Mouse (Mus musculus): ENCODE data around the gene Hivep1.

Hivep1 gene

DNA sequence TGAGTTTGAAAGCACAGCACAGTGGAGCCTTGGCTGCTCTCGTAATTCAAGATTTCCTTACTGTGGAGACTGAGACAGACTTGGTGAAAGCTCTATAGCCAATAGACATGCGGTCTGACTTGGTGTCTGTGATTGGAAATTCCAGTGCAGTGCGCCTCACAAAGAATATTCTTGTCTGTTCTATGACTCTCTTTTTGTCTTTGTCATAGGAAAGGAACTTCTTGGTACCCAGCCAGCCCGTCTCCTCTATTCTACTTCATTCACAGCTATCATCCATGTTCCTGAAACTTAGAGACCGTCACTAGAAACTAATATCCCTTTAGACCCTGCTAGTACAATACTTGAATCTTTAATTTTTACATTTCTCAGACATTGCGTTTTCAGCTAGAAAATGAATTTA lies 64.5 kb downstream of the Hivep1 start:
- DNase-seq = no peak

- no peak for DNase-seq
These were observed 67.2 kb downstream of the Hivep1 start for GRCm38 (mm10) chr13:42119062-42119461.

GRCm38 (mm10) chr13:42121106-42121776 lies 69.4 kb downstream of the Hivep1 start:
- DNase-seq = no peak

DNA sequence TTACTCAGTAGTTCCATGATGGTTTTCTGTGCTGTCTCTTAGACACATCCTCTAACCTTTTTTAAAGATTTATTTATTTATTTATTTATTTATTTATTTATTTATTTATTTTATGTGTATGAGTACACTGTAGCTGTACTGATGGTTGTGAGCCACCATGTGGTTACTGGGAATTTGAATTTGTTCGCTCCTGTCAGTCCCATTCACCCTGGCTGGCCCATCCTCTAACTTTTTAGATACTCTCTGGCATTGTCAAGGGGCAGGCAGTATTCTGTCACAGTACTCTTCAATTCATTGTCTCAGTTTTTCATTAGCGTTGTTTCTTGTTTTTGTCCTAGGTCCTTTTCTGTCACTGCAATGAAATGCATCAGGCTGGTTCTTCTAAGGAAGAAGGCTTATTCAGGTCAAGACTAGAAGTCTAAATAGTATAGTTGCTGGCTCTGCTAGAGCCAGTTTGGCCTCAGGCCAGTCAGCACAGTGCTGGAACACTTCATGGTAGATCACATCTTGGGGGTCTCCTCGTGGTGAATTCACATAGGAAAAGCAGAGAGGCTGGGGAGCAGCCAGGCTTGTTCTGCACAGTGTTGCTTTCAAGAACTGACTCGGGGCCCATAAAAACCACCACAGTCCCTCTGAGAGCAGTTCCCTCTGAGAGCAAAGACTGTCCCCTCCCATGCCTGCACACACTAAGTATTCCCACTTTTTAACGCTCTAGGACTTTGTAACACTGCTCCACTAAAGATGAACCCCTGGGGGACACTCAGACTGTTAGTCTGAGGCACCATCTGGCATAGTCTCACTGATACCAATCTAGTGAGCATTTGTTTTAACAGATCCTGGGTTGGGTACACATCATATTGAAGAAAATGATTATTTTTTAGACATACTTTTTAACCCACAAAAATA lies 70.2 kb downstream of the Hivep1 start:
- no peak for DNase-seq

- no peak for DNase-seq
These were observed 92.8 kb downstream of the Hivep1 start for GRCm38 (mm10) chr13:42144627-42145026.

- DNase-seq = no peak
These were observed 97.7 kb downstream of the Hivep1 start for GRCm38 (mm10) chr13:42149328-42150071.

DNA sequence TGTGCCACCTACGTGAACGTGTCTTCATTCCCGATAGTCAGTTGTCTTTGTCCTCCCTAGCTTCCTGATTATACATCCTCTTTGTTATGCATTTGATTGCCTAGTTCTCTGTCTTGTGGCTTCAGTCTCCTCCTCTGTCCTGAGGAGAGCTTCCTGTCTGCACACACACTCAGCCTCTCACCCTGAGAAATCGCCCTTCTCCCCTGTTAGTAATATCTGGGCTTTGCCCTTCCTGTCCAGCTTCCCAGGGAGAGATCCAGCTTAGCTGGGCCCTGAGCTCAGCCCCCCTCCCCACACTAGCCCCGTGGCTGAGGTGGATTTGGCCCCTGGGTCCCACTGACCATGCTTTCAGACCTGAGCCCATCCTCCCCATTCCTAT lies 98.2 kb downstream of the Hivep1 start:
- no peak for DNase-seq

- DNase-seq = no peak
These were observed 98.8 kb downstream of the Hivep1 start for GRCm38 (mm10) chr13:42150462-42151127.

DNA sequence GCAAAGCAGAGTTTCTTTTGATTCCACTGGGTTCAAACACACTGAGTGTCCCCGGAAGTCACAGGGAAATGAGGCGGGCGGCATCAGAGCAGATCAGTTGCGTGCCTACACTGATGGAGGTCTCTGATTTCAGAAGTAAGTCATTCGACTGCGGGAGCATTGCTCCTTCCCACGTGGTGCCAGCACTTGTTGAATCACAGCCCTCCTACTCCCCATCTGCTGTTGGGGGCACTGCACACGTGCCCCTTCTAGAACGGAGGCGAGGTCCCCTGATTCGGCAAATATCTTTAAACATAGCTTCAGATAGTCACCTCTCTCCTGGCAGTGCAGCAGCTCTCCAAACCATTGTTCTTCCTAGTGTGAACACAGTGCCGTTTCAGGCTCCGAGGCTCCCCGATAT lies 106.4 kb downstream of the Hivep1 start:
- DNase-seq = no peak

DNA sequence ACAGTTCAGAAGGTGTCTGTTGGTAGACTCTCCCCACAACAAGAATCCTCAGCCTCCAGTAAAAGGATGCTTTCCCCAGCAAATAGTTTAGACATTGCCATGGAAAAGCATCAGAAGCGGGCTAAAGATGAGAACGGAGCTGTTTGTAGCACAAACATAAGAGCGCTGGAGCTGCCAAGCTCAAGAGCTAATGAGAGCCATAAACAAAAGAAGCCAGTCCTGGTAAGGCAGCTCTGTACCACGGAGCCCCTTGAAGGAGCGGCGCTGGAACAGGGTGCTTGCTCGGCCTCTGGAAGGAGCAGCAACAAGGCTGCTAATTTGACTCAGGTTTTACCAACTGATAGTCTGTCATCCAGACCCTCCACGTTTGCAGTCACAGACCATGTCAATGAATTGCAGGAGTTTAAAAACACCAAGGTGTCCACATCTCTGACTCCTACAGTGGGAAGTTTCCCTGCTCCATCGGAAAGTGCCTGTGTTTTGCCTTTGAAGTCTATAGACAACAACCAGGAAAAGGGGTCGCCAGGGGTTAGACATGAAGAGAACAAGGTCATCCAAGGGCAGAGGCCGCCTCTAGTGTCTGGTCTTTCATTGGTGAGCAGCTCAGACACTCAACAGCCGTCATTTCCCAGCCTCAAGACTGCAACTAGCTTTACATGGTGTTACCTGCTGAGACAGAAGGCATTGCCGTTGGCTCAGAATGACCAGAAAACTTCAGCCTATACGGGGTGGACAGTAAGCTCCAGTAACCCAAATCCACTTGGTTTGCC lies 107.8 kb downstream of the Hivep1 start:
- DNase-seq = no peak

- no peak for DNase-seq
These were observed 119.0 kb downstream of the Hivep1 start for GRCm38 (mm10) chr13:42170802-42171201.

GRCm38 (mm10) chr13:42174827-42175420 lies 123.1 kb downstream of the Hivep1 start:
- no peak for DNase-seq

DNA sequence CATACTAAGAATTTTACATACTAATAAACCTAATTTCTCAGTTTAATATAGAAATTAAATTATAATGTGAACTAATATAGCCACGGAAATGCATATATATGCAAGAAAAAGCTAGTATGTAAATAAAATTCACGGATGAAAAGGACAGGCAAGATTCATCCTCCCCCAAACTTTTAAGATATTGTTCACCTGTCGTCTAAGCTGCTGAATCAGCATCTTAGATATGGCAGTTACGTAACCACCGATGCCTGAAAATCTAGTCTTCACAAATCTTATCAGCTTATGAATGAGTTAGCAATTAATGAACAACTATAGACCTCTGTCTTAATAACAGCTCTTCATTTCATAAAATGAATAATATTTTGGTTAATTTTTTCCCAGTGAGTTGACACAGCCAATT lies 130.8 kb downstream of the Hivep1 start:
- DNase-seq = no peak

- DNase-seq = no peak
These were observed 132.3 kb downstream of the Hivep1 start for GRCm38 (mm10) chr13:42184131-42184530.

GRCm38 (mm10) chr13:42193016-42193415 lies 141.2 kb downstream of the Hivep1 start:
- DNase-seq = no peak

- DNase-seq = no peak
These were observed 143.8 kb downstream of the Hivep1 start for GRCm38 (mm10) chr13:42195671-42196070.

- DNase-seq = no peak
These were observed 145.8 kb downstream of the Hivep1 start for GRCm38 (mm10) chr13:42197656-42198055.

GRCm38 (mm10) chr13:42213556-42213955 lies 161.7 kb downstream of the Hivep1 start:
- no peak for DNase-seq

- no peak for DNase-seq
These were observed 170.6 kb downstream of the Hivep1 start for GRCm38 (mm10) chr13:42222401-42222800.

GRCm38 (mm10) chr13:42228849-42229248 lies 177.0 kb downstream of the Hivep1 start:
- DNase-seq = no peak

GRCm38 (mm10) chr13:42233741-42234419 lies 182.1 kb downstream of the Hivep1 start:
- no peak for DNase-seq

Measured in cerebellum, adult 8-10 months (tissue).